8 mouse cellular contexts compared by ENCODE assay signal in genomic region chr2:164912151-164912550, GRCm38 (mm10). TPM values are rescaled to one million over a fixed set of nuclear protein-coding genes. Genes with fewer than 3 reads are reported as not detected.
DNase-seq lines count a peak whose midpoint lies in the region; ATAC-seq and TF ChIP-seq lines count a peak whose summit lies in the region.

No protein-coding gene starts in this region.

- H3K4me2 ChIP-seq in embryonic facial prominence, embryonic 13.5 days = peak overlapping the region; percentile 88
- H3K4me2 ChIP-seq in stomach, embryonic 15.5 days = peak overlapping the region; percentile 70

- H3K4me3 ChIP-seq in thymus, adult 2 months (ENCODE audit: control insufficient read depth, insufficient read depth, low read length) = peak overlapping the region; percentile 66
- H3K4me3 ChIP-seq in embryonic facial prominence, embryonic 13.5 days = peak overlapping the region; percentile 91
- peak overlapping the region; percentile 86 for H3K4me3 ChIP-seq in stomach, embryonic 15.5 days (replicated peaks)

- no peaks in the 10 kb centered on the region for H3K27me3 ChIP-seq in thymus, adult 2 months (ENCODE audit: control insufficient read depth, insufficient read depth, low read length)
- H3K27me3 ChIP-seq in embryonic facial prominence, embryonic 13.5 days = no peaks in the 10 kb centered on the region
- no peaks in the 10 kb centered on the region for H3K27me3 ChIP-seq in stomach, embryonic 15.5 days (replicated peaks)

- intact Hi-C loops in left cerebral cortex, postnatal 14 days (cut with DNase I) = no loop called here

- peak overlapping the region; percentile 92 for H3K9ac ChIP-seq in embryonic facial prominence, embryonic 13.5 days
- peak overlapping the region; percentile 92 for H3K9ac ChIP-seq in stomach, embryonic 15.5 days

- H3K4me1 ChIP-seq in thymus, adult 2 months (replicated peaks; ENCODE audit: control insufficient read depth, insufficient read depth, low read length) = peaks cover 39% of the 10 kb centered on the region
- peaks cover 21% of the 10 kb centered on the region for H3K4me1 ChIP-seq in embryonic facial prominence, embryonic 13.5 days
- peaks cover 19% of the 10 kb centered on the region for H3K4me1 ChIP-seq in stomach, embryonic 15.5 days

- H3K36me3 ChIP-seq in thymus, adult 2 months (ENCODE audit: control insufficient read depth, insufficient read depth, low read length) = peaks cover 19% of the 10 kb centered on the region
- H3K36me3 ChIP-seq in embryonic facial prominence, embryonic 13.5 days = peaks cover 24% of the 10 kb centered on the region
- peaks cover 18% of the 10 kb centered on the region for H3K36me3 ChIP-seq in stomach, embryonic 15.5 days

- no peak for ATAC-seq in embryonic facial prominence, embryonic 13.5 days (ENCODE audit: insufficient number of reproducible peaks, insufficient read depth, low FRiP score, low TSS enrichment, low read depth)
- ATAC-seq in megakaryocyte-erythroid progenitor cell, adult 5-6 weeks (replicated peaks; ENCODE audit: low FRiP score, low TSS enrichment, poor library complexity, severe bottlenecking) = peak; percentile 31
- ATAC-seq in stomach, embryonic 15.5 days (ENCODE audit: insufficient read depth, low FRiP score, low read depth) = peak; percentile 11; the same call in 1 of the 2 replicates

- no peak for TF ChIP-seq POLR2A in thymus, adult 2 months (IDR thresholded peaks at IDR 0.05; ENCODE audit: control insufficient read depth, extremely low read depth, insufficient read depth, low read length, poor library complexity)

- no peaks in the 10 kb centered on the region for H3K9me3 ChIP-seq in embryonic facial prominence, embryonic 13.5 days
- no peaks in the 10 kb centered on the region for H3K9me3 ChIP-seq in stomach, embryonic 15.5 days

- TF ChIP-seq CTCF in thymus, adult 2 months (IDR thresholded peaks at IDR 0.05; ENCODE audit: borderline replicate concordance, control insufficient read depth, extremely low read depth, insufficient read depth, low read length, poor library complexity) = no peak

- no peak for DNase-seq in thymus, adult 2 months
- no peak for DNase-seq in thymus, postnatal 10 days (ENCODE audit: low spot score in 2 of 2)
- peak; percentile 69 for DNase-seq in heart, postnatal 4 days
- DNase-seq in left cerebral cortex, postnatal 14 days (ENCODE audit: low spot score in 2 of 2) = peak; percentile 69 to 92
- no peak for DNase-seq in thymus, postnatal 25 days

- 3% methylated on average over 12 of the region's 12 CpGs for WGBS in thymus, adult 2 months
- WGBS in embryonic facial prominence, embryonic 13.5 days = 13% methylated on average over 12 of the region's 12 CpGs
- WGBS in stomach, embryonic 15.5 days = 8% methylated on average over 12 of the region's 12 CpGs

- H3K27ac ChIP-seq in thymus, adult 2 months (ENCODE audit: control insufficient read depth, insufficient read depth, low read length) = peak overlapping the region; percentile 88
- H3K27ac ChIP-seq in embryonic facial prominence, embryonic 13.5 days = peak overlapping the region; percentile 98
- peak overlapping the region; percentile 99 for H3K27ac ChIP-seq in stomach, embryonic 15.5 days

RNA-seq across cellular contexts. Expression of gene Zfp335, which starts 0.6 kb away (rescaled TPM):
- polyA plus RNA-seq in thymus, adult 2 months (2012; rRNA removed) = 92.6 and 99.0 TPM in 2 replicates
- 15.5 and 16.1 TPM in 2 replicates for polyA plus RNA-seq in embryonic facial prominence, embryonic 13.5 days (2015; fragmentation: Nextera tagmentation; extraction: Ambion mirVana)
- 10 to 100 TPM; 14.7 to 15.8 TPM for total RNA-seq in heart, postnatal 4 days (2021)
- total RNA-seq in left cerebral cortex, postnatal 14 days (2021) = 10 to 100 TPM; 24.1 to 25.4 TPM
- 23.5 and 27.2 TPM in 2 replicates for total RNA-seq in megakaryocyte-erythroid progenitor cell, adult 5-6 weeks (2014; fragmentation: Nextera tagmentation)
- total RNA-seq in megakaryocyte-erythroid progenitor cell, adult 5-6 weeks (2017) = 5.8 and 8.6 TPM in 2 replicates
- 10.6 and 12.1 TPM in 2 replicates for polyA plus RNA-seq in stomach, embryonic 15.5 days (2015; fragmentation: Nextera tagmentation; extraction: Ambion mirVana)

RNA-seq across cellular contexts. Expression of gene Mmp9, which starts 28.4 kb away (rescaled TPM):
- 29.1 and 31.7 TPM in 2 replicates for polyA plus RNA-seq in thymus, adult 2 months (2012; rRNA removed)
- 16.6 and 23.8 TPM in 2 replicates for polyA plus RNA-seq in embryonic facial prominence, embryonic 13.5 days (2015; fragmentation: Nextera tagmentation; extraction: Ambion mirVana)
- under 1 TPM; 0.48 to 0.63 TPM for total RNA-seq in heart, postnatal 4 days (2021)
- total RNA-seq in left cerebral cortex, postnatal 14 days (2021) = 1 to 10 TPM; 1.4 to 1.9 TPM
- 7.1 TPM in 1 of 2 replicates, not detected in the other for total RNA-seq in megakaryocyte-erythroid progenitor cell, adult 5-6 weeks (2014; fragmentation: Nextera tagmentation)
- 0.65 and 2.0 TPM in 2 replicates for total RNA-seq in megakaryocyte-erythroid progenitor cell, adult 5-6 weeks (2017)
- 5.3 and 6.2 TPM in 2 replicates for polyA plus RNA-seq in stomach, embryonic 15.5 days (2015; fragmentation: Nextera tagmentation; extraction: Ambion mirVana)

RNA-seq across cellular contexts. Expression of gene Pcif1, which starts 33.0 kb away (rescaled TPM):
- polyA plus RNA-seq in thymus, adult 2 months (2012; rRNA removed) = 79.7 and 87.9 TPM in 2 replicates
- polyA plus RNA-seq in embryonic facial prominence, embryonic 13.5 days (2015; fragmentation: Nextera tagmentation; extraction: Ambion mirVana) = 78.4 and 78.8 TPM in 2 replicates
- total RNA-seq in heart, postnatal 4 days (2021) = 10 to 100 TPM; 47.0 to 48.2 TPM
- 10 to 100 TPM; 38.7 to 41.4 TPM for total RNA-seq in left cerebral cortex, postnatal 14 days (2021)
- 59.0 and 61.7 TPM in 2 replicates for total RNA-seq in megakaryocyte-erythroid progenitor cell, adult 5-6 weeks (2014; fragmentation: Nextera tagmentation)
- total RNA-seq in megakaryocyte-erythroid progenitor cell, adult 5-6 weeks (2017) = 13.2 and 16.3 TPM in 2 replicates
- polyA plus RNA-seq in stomach, embryonic 15.5 days (2015; fragmentation: Nextera tagmentation; extraction: Ambion mirVana) = 64.7 and 70.9 TPM in 2 replicates

RNA-seq across cellular contexts. Expression of gene Slc12a5, which starts 48.5 kb away (rescaled TPM):
- polyA plus RNA-seq in thymus, adult 2 months (2012; rRNA removed) = 0.70 and 1.3 TPM in 2 replicates
- 1.0 and 2.9 TPM in 2 replicates for polyA plus RNA-seq in embryonic facial prominence, embryonic 13.5 days (2015; fragmentation: Nextera tagmentation; extraction: Ambion mirVana)
- total RNA-seq in heart, postnatal 4 days (2021) = 1 to 10 TPM in 1 of 2 experiments, under 1 TPM in 1; 0.90 to 1.1 TPM
- 100 to 1,000 TPM; 451 to 495 TPM for total RNA-seq in left cerebral cortex, postnatal 14 days (2021)
- 0.35 TPM in 1 of 2 replicates, not detected in the other for total RNA-seq in megakaryocyte-erythroid progenitor cell, adult 5-6 weeks (2014; fragmentation: Nextera tagmentation)
- total RNA-seq in megakaryocyte-erythroid progenitor cell, adult 5-6 weeks (2017) = 0.34 and 0.61 TPM in 2 replicates
- polyA plus RNA-seq in stomach, embryonic 15.5 days (2015; fragmentation: Nextera tagmentation; extraction: Ambion mirVana) = 1.0 and 1.4 TPM in 2 replicates

RNA-seq across cellular contexts. Expression of gene Pltp, which starts 54.6 kb away (rescaled TPM):
- 227 and 263 TPM in 2 replicates for polyA plus RNA-seq in thymus, adult 2 months (2012; rRNA removed)
- polyA plus RNA-seq in embryonic facial prominence, embryonic 13.5 days (2015; fragmentation: Nextera tagmentation; extraction: Ambion mirVana) = 67.4 and 69.8 TPM in 2 replicates
- total RNA-seq in heart, postnatal 4 days (2021) = 10 to 100 TPM; 13.2 to 20.5 TPM
- total RNA-seq in left cerebral cortex, postnatal 14 days (2021) = 10 to 100 TPM; 86.5 to 92.3 TPM
- not detected in 2 replicates for total RNA-seq in megakaryocyte-erythroid progenitor cell, adult 5-6 weeks (2014; fragmentation: Nextera tagmentation)
- not detected in 2 replicates for total RNA-seq in megakaryocyte-erythroid progenitor cell, adult 5-6 weeks (2017)
- polyA plus RNA-seq in stomach, embryonic 15.5 days (2015; fragmentation: Nextera tagmentation; extraction: Ambion mirVana) = 43.9 and 48.5 TPM in 2 replicates

Comparison
In these comparisons a context has a peak if more than half of its experiments do, and no peak if none do; other contexts are left out.
1. DNase-seq: peak in heart, postnatal 4 days (single experiment) and left cerebral cortex, postnatal 14 days (2 of 2); none in thymus, adult 2 months (single experiment), thymus, postnatal 10 days (0 of 2) and thymus, postnatal 25 days (single experiment).
2. Peak in every context shown above with its lines, with median percentiles within 50 percentile points of each other: H3K27ac ChIP-seq and H3K4me3 ChIP-seq.